In the genomic region with DNA sequence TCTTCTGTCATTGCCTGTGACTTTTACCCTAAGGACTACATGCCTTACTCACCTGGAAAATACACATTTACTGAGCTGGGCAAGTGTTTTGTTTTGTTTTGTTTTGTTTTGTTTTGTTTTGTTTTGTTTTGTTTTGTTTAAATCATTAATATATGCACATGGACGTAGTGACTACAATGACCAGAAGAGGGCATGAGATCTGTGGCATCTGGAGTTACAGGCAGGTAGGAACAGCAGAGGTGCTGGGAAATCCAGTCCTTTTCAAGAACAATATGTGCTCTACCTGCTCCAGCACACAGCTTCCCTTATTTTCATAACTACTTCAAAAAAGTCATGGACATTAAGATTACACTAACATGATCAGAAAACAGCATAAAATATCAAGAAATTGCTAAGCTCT, we compare ENCODE assay signal across 15 mouse cellular contexts.
DNase-seq lines count a peak whose midpoint lies in the region; ATAC-seq and TF ChIP-seq lines count a peak whose summit lies in the region.
"Had no signal": no experiment of that assay in that cellular context is flagged by ENCODE, and none has a peak within 500 bp of the region (broad histone marks: within the 10 kb centered on the region; RNA-seq: fewer than 3 reads in every experiment).

No protein-coding gene starts in this region.

- no peak for ATAC-seq in lung, embryonic 14.5 days (ENCODE audit: insufficient read depth)
- ATAC-seq in stomach, postnatal 0 days (ENCODE audit: low FRiP score, low TSS enrichment), result no peak
- no peak for ATAC-seq in inflammation-experienced regulatory T-cells, adult 6 months
- ATAC-seq: CD4-positive, CD25-positive, alpha-beta regulatory T cell, adult 4 months had no signal

- H3K4me2 ChIP-seq in lung, embryonic 14.5 days, result no peak overlapping the region
- H3K4me2 ChIP-seq in stomach, postnatal 0 days (replicated peaks; ENCODE audit: low read depth), result no peak overlapping the region
- H3K4me2 ChIP-seq: embryonic facial prominence, embryonic 13.5 days; limb, embryonic 15.5 days had no signal

- H3K36me3 ChIP-seq in kidney, adult 2 months (ENCODE audit: control insufficient read depth, insufficient read depth, low read length), result no peaks in the 10 kb centered on the region
- H3K36me3 ChIP-seq in lung, embryonic 14.5 days (ENCODE audit: insufficient read depth), result no peaks in the 10 kb centered on the region
- H3K36me3 ChIP-seq in MEL (ENCODE audit: control insufficient read depth in 1 of 2, insufficient read depth in 2 of 2, low read length in 2 of 2), result no peaks in the 10 kb centered on the region
- H3K36me3 ChIP-seq in stomach, postnatal 0 days (ENCODE audit: control insufficient read depth, insufficient read depth, low read length), result no peaks in the 10 kb centered on the region
- H3K36me3 ChIP-seq: embryonic facial prominence, embryonic 13.5 days; forebrain, embryonic 10.5 days; limb, embryonic 15.5 days had no signal

- no peak for TF ChIP-seq RAD21 in MEL (IDR thresholded peaks at IDR 0.05; ENCODE audit: low read depth, low read length)

- TF ChIP-seq CTCF in kidney, adult 2 months (conservative IDR thresholded peaks at IDR 0.05; ENCODE audit: insufficient read depth, insufficient read length, low read depth, low read length), result peak; percentile 53
- TF ChIP-seq CTCF in lung, embryonic 14.5 days (IDR thresholded peaks at IDR 0.05; ENCODE audit: low read depth), result peak; percentile 45
- no peak for TF ChIP-seq CTCF in MEL (IDR thresholded peaks at IDR 0.05 in 2 of 3, conservative IDR thresholded peaks at IDR 0.05 in 1 of 3; ENCODE audit: control insufficient read depth in 1 of 3, insufficient read depth in 1 of 3, low read depth in 2 of 3, low read length in 3 of 3, poor library complexity in 1 of 3, severe bottlenecking in 1 of 3)
- TF ChIP-seq CTCF in stomach, postnatal 0 days (IDR thresholded peaks at IDR 0.05; ENCODE audit: low read depth), result peak; percentile 58

- no peaks in the 10 kb centered on the region for H3K9me3 ChIP-seq in lung, embryonic 14.5 days (ENCODE audit: low read depth, low read length)
- H3K9me3 ChIP-seq in MEL (replicated peaks; ENCODE audit: insufficient read depth, low read length), result no peaks in the 10 kb centered on the region
- H3K9me3 ChIP-seq in stomach, postnatal 0 days (ENCODE audit: control insufficient read depth, low read length), result no peaks in the 10 kb centered on the region
- H3K9me3 ChIP-seq: embryonic facial prominence, embryonic 13.5 days; forebrain, embryonic 10.5 days; limb, embryonic 15.5 days; megakaryocyte, embryonic 14.5 days had no signal

- H3K79me2 ChIP-seq in MEL (ENCODE audit: control insufficient read depth, insufficient read depth, low read length, poor library complexity), result no peaks in the 10 kb centered on the region

- no peak for TF ChIP-seq POLR2A in kidney, adult 2 months (IDR thresholded peaks at IDR 0.05; ENCODE audit: low read depth, low read length)
- no peak for TF ChIP-seq POLR2A in MEL (IDR thresholded peaks at IDR 0.05; ENCODE audit: control insufficient read depth in 1 of 2, insufficient read depth in 1 of 2, low read depth in 1 of 2, low read length in 2 of 2, poor library complexity in 1 of 2)

- H3K27me3 ChIP-seq in kidney, adult 2 months (replicated peaks; ENCODE audit: control insufficient read depth, insufficient read depth, low read length), result no peaks in the 10 kb centered on the region
- H3K27me3 ChIP-seq in lung, embryonic 14.5 days (ENCODE audit: insufficient read depth, low read length), result no peaks in the 10 kb centered on the region
- no peaks in the 10 kb centered on the region for H3K27me3 ChIP-seq in MEL (ENCODE audit: control insufficient read depth in 1 of 2, insufficient read depth in 2 of 2, low read length in 2 of 2)
- no peaks in the 10 kb centered on the region for H3K27me3 ChIP-seq in stomach, postnatal 0 days (ENCODE audit: control insufficient read depth, insufficient read depth, low read length)
- H3K27me3 ChIP-seq: limb, embryonic 15.5 days; megakaryocyte, embryonic 14.5 days had no signal

- no peak overlapping the region for H3K4me3 ChIP-seq in kidney, adult 2 months (ENCODE audit: insufficient read depth, low read depth, low read length)
- H3K4me3 ChIP-seq in lung, embryonic 14.5 days (ENCODE audit: low read depth, low read length), result no peak overlapping the region
- H3K4me3 ChIP-seq in MEL (ENCODE audit: control insufficient read depth in 1 of 2, insufficient read depth in 1 of 2, low read depth in 2 of 2, low read length in 2 of 2), result no peak overlapping the region
- H3K4me3 ChIP-seq in stomach, postnatal 0 days (ENCODE audit: low read depth, low read length), result no peak overlapping the region
- H3K4me3 ChIP-seq: embryonic facial prominence, embryonic 13.5 days; forebrain, embryonic 10.5 days; limb, embryonic 15.5 days; megakaryocyte, embryonic 14.5 days had no signal

- DNase-seq in kidney, adult 2 months, result peak; percentile 24
- no peak for DNase-seq in kidney, postnatal 10 days
- DNase-seq in lung, embryonic 14.5 days, result no peak
- DNase-seq in lung, postnatal 4 days, result no peak
- peak; percentile 3 for DNase-seq in MEL (ENCODE audit: low read depth, low spot score)
- no peak for DNase-seq in stomach, postnatal 0 days (ENCODE audit: low spot score)
- DNase-seq: adrenal gland, postnatal 25 days; cerebellum, postnatal 36 days; heart, postnatal 4 days had no signal

- WGBS in kidney, adult 2 months, result 73% methylated on average over 1 of the region's 1 CpGs
- 74% methylated on average over 1 of the region's 1 CpGs for WGBS in lung, embryonic 14.5 days
- WGBS in stomach, postnatal 0 days, result 86% methylated on average over 1 of the region's 1 CpGs

- no peaks in the 10 kb centered on the region for H3K4me1 ChIP-seq in kidney, adult 2 months (ENCODE audit: control insufficient read depth, insufficient read depth, low read length)
- H3K4me1 ChIP-seq in lung, embryonic 14.5 days (ENCODE audit: insufficient read depth), result no peaks in the 10 kb centered on the region
- H3K4me1 ChIP-seq in MEL (ENCODE audit: control insufficient read depth in 1 of 2, insufficient read depth in 2 of 2, low read length in 2 of 2), result no peaks in the 10 kb centered on the region
- H3K4me1 ChIP-seq in stomach, postnatal 0 days (replicated peaks; ENCODE audit: control insufficient read depth, insufficient read depth), result no peaks in the 10 kb centered on the region
- H3K4me1 ChIP-seq: embryonic facial prominence, embryonic 13.5 days; forebrain, embryonic 10.5 days; limb, embryonic 15.5 days had no signal

- no peak overlapping the region for H3K27ac ChIP-seq in kidney, adult 2 months (ENCODE audit: insufficient read depth, low read depth, low read length)
- no peak overlapping the region for H3K27ac ChIP-seq in lung, embryonic 14.5 days (ENCODE audit: low read depth)
- no peak overlapping the region for H3K27ac ChIP-seq in MEL (ENCODE audit: control insufficient read depth, low read depth, low read length)
- no peak overlapping the region for H3K27ac ChIP-seq in stomach, postnatal 0 days (replicated peaks)
- H3K27ac ChIP-seq: embryonic facial prominence, embryonic 13.5 days; forebrain, embryonic 10.5 days; limb, embryonic 15.5 days had no signal

- no peak for TF ChIP-seq EP300 in MEL (IDR thresholded peaks at IDR 0.05; ENCODE audit: low read depth in 1 of 2, low read length in 2 of 2)
- no peak for TF ChIP-seq EP300 in stomach, postnatal 0 days (optimal IDR thresholded peaks at IDR 0.05)

- no peak overlapping the region for H3K9ac ChIP-seq in lung, embryonic 14.5 days
- no peak overlapping the region for H3K9ac ChIP-seq in MEL (ENCODE audit: control insufficient read depth, low read depth, low read length, poor library complexity, severe bottlenecking)
- H3K9ac ChIP-seq in stomach, postnatal 0 days (ENCODE audit: low read length), result no peak overlapping the region
- H3K9ac ChIP-seq: embryonic facial prominence, embryonic 13.5 days; limb, embryonic 15.5 days had no signal

TF ChIP-seq in MEL, 35 proteins besides CTCF, POLR2A, EP300 and RAD21:
- TF ChIP-seq NELFE (IDR thresholded peaks at IDR 0.05; ENCODE audit: low read depth, low read length) (no peak), GATA1 (IDR thresholded peaks at IDR 0.05; ENCODE audit: low read depth, low read length) (no peak), MEF2A (IDR thresholded peaks at IDR 0.05; ENCODE audit: extremely low read depth, insufficient replicate concordance, low read depth, low read length, poor library complexity, severe bottlenecking) (no peak), KAT2A (conservative IDR thresholded peaks at IDR 0.05; ENCODE audit: low read depth, low read length) (no peak), SMC3 (IDR thresholded peaks at IDR 0.05; ENCODE audit: low read depth, low read length) (no peak), CHD1 (IDR thresholded peaks at IDR 0.05; ENCODE audit: low read depth, low read length) (no peak), UBTF (IDR thresholded peaks at IDR 0.05; ENCODE audit: borderline replicate concordance, insufficient read depth, low read depth, low read length) (no peak), ZMIZ1 (IDR thresholded peaks at IDR 0.05; ENCODE audit: low read depth, low read length) (no peak), SIN3A (IDR thresholded peaks at IDR 0.05; ENCODE audit: low read length) (no peak), ZC3H11A (IDR thresholded peaks at IDR 0.05; ENCODE audit: low read depth, low read length) (no peak)

Comparison
In these comparisons a context has a peak if more than half of its experiments do, and no peak if none do; other contexts are left out.
1. DNase-seq: peak in kidney, adult 2 months (single experiment) and MEL (single experiment); none in kidney, postnatal 10 days (single experiment), lung, embryonic 14.5 days (single experiment), lung, postnatal 4 days (0 of 2) and stomach, postnatal 0 days (single experiment).
2. CTCF ChIP-seq: peak in kidney, adult 2 months (single experiment), lung, embryonic 14.5 days (single experiment) and stomach, postnatal 0 days (single experiment); none in MEL (0 of 3).